Mouse (Mus musculus) cerebellum, adult 2 months (tissue): ENCODE data around the gene BC051665. TPM values are rescaled to one million over a fixed set of nuclear protein-coding genes. Genes with fewer than 3 reads are reported as not detected.

Source experiments
- DNase-seq, 2 experiments: peaks; one replicate each; pipeline ENCODE4 v3.0.0; 2021
- H3K27ac ChIP-seq: fragments of 200-500 bp; 2 replicates; pipeline ENCODE4 v1.5.1; 2012; ENCODE audit warnings: low read length, control low read depth, inconsistent platforms; ENCODE audit not compliant: insufficient read depth
- H3K27me3 ChIP-seq: fragments of 200-500 bp; 2 replicates; pipeline ENCODE4 v1.6.1; 2012; ENCODE audit warnings: inconsistent platforms, mild to moderate bottlenecking, low read length, moderate library complexity; ENCODE audit not compliant: control insufficient read depth, insufficient read depth
- H3K4me1 ChIP-seq: fragments of 200-500 bp; 2 replicates; pipeline ENCODE4 v1.6.1; 2011; ENCODE audit warnings: low read length; ENCODE audit not compliant: control insufficient read depth, insufficient read depth
- H3K4me3 ChIP-seq: fragments of 200-500 bp; replicated peaks from 2 replicates; pipeline ENCODE3; 2011; ENCODE audit warnings: mild to moderate bottlenecking, low read depth, low read length, control low read depth; ENCODE audit not compliant: insufficient read depth
- CTCF ChIP-seq: fragments of 200-500 bp; IDR thresholded peaks from 2 replicates; pipeline ENCODE4 v1.5.1; 2011; ENCODE audit warnings: low read depth, mild to moderate bottlenecking, control low read depth, low read length, moderate library complexity, borderline replicate concordance; ENCODE audit not compliant: insufficient read depth
- POLR2A ChIP-seq: fragments of 200-500 bp; IDR thresholded peaks from 2 replicates; pipeline ENCODE4 v1.6.1; 2011; ENCODE audit warnings: low read length, control low read depth, borderline replicate concordance; ENCODE audit not compliant: insufficient read depth
- WGBS: fragments of 180-500 bp; shearing (Covaris S2); methylation state at CpG from one replicate; pipeline ENCODE4 v1.1.7; 2018; 5-methylcytosine and 5-hydroxymethylcytosine counted together
- polyA plus RNA-seq: library from polyadenylated mRNA; depleted of rRNA; stranded (reverse); fragments of >200 nt; gene quantifications from 2 replicates; pipeline ENCODE4 v1.2.3, GENCODE M21; 2012

Gene BC051665
- polyA plus RNA-seq, 1 experiment = not detected

- Histone ChIP-seq H3K4me3 (no peak overlapping the region), H3K27ac (no peak overlapping the region), H3K4me1 (no peaks in the 10 kb centered on the region), H3K27me3 (no peaks in the 10 kb centered on the region)
- WGBS = 73% methylated on average over 1 of the region's 1 CpGs
- TF ChIP-seq CTCF = no peak
- TF ChIP-seq POLR2A = no peak
- no peak for DNase-seq
Measured at GRCm38 (mm10) chr13:60789466-60789865, 3.3 kb upstream of the BC051665 start.

- Histone ChIP-seq H3K4me1 (no peaks in the 10 kb centered on the region), H3K4me3 (no peak overlapping the region), H3K27ac (no peak overlapping the region), H3K27me3 (no peaks in the 10 kb centered on the region)
- TF ChIP-seq CTCF = no peak
- TF ChIP-seq POLR2A = no peak
- no peak for DNase-seq
- 86% methylated on average over 7 of the region's 7 CpGs for WGBS
Measured at GRCm38 (mm10) chr13:60783301-60783700, 2.9 kb downstream of the BC051665 start.

GRCm38 (mm10) chr13:60780534-60780933 lies 5.6 kb downstream of the BC051665 start:
- DNase-seq = no peak
- 82% methylated on average over 3 of the region's 3 CpGs for WGBS
- Histone ChIP-seq H3K27me3 (no peaks in the 10 kb centered on the region), H3K27ac (no peak overlapping the region), H3K4me1 (no peaks in the 10 kb centered on the region), H3K4me3 (no peak overlapping the region)
- TF ChIP-seq CTCF (no peak), POLR2A (no peak)

DNA sequence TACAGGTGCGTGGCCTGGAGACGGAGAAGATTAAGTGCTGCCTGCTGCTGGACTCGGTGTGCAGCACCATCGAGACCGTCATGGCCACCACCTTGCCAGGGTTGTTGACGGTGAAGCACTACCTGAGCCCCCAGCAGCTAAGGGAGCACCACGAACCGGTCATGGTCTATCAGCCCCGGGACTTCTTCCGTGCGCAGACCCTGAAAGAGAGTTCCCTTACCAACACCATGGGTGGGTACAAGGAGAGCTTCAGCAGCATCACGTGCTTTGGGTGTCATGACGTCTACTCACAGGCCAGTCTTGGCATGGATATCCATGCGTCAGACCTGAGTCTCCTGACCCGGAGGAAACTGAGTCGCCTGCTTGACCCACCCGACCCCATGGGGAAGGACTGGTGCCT lies 25.0 kb downstream of the BC051665 start:
- H3K4me3 ChIP-seq = no peak overlapping the region
- no peak for DNase-seq
- no peaks in the 10 kb centered on the region for H3K27me3 ChIP-seq
- no peak for TF ChIP-seq CTCF
- TF ChIP-seq POLR2A = no peak
- H3K4me1 ChIP-seq = no peaks in the 10 kb centered on the region
- 97% methylated on average over 17 of the region's 17 CpGs for WGBS
- H3K27ac ChIP-seq = no peak overlapping the region

DNA sequence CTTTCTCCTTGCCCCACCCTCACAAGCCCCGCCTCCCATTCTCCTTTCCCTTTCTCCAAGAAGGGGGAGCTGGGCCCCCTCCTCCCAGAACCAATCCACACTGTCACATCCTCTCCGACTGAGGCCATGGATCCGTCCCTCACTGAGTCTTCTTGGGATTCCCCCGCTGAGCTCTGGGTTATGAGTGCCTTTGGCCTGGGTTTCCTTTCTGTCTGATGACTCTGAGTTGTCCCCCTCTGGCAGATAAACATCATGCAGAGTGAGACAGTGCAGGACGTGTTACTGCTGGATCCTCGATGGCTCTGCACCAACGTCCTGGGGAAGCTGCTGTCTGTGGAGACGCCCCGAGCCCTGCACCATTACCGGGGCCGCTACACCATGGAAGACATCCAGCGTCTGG lies 25.8 kb downstream of the BC051665 start:
- DNase-seq = no peak

DNA sequence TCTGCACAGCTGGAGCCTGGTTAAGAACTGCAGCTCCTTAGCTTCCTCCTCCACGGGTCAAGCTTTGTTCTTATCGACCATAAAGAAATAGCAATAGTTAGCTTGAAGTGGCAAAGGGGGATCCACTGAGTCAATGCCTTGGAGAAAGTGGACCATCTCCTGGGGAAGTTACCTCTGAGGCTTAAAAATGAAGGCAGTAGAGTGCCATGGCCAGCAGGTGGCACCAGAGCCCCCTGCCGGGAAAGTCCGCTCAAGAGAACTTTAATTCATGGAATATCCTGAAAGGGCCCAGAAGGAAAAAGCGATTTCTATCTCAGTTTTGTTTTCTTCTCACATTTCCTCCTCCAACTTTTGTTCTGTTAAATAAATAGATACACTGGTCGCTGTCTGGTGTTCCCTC lies 27.0 kb downstream of the BC051665 start:
- DNase-seq = no peak
- no peak overlapping the region for H3K27ac ChIP-seq
- TF ChIP-seq POLR2A (no peak), CTCF (peak; percentile 44; the same call in 1 of the 2 replicates)
- WGBS = 43% methylated on average over 6 of the region's 6 CpGs
- H3K4me1 ChIP-seq = no peaks in the 10 kb centered on the region
- no peaks in the 10 kb centered on the region for H3K27me3 ChIP-seq
- no peak overlapping the region for H3K4me3 ChIP-seq

More for the DNA sequence above, 25.8 kb downstream of the BC051665 start:
- Histone ChIP-seq H3K4me1 (no peaks in the 10 kb centered on the region), H3K27ac (no peak overlapping the region), H3K4me3 (no peak overlapping the region), H3K27me3 (no peaks in the 10 kb centered on the region)
- TF ChIP-seq POLR2A (no peak), CTCF (no peak)
- 86% methylated on average over 12 of the region's 12 CpGs for WGBS

DNA sequence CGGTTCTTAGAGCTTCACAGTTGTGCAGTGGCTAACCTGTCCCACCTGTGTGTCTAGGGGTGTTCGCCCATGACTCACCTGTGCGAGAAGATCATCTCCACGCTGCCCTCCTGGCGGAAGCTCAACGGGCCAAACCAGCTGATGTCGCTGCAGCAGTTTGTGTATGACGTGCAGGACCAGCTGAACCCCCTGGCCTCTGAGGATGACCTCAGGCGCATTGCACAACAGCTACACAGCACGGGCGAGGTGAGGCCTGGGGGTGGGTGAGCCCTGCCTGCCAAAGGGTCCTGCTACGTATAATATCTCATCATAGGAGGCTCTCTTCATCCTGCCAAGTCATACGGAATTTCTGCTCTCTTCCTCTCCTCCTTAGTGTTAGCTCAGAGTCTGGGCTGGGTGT lies 28.9 kb downstream of the BC051665 start:
- Histone ChIP-seq H3K27ac (no peak overlapping the region), H3K4me1 (no peaks in the 10 kb centered on the region), H3K27me3 (no peaks in the 10 kb centered on the region), H3K4me3 (no peak overlapping the region)
- TF ChIP-seq CTCF (no peak), POLR2A (no peak)
- 86% methylated on average over 13 of the region's 13 CpGs for WGBS
- DNase-seq = no peak

DNA sequence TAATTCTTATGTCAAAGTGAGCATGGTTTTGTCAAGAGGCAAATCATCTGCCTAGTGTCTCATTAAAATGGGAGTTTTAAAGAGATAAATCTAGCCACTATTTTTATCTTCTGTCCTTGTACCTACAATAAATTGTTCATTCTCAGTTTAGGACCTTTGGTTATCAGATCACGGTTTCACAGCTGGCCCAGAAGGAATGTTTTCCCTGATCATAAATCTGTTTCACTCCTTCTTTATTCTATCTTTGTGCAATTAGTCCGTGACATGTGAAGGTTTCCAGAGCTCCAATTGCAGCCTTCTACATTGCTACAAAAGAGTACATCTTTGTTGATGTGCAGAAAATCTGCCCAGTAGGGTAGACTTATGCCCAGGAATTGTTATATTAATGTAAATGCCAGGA lies 30.9 kb downstream of the BC051665 start:
- Histone ChIP-seq H3K27ac (no peak overlapping the region), H3K4me1 (no peaks in the 10 kb centered on the region), H3K27me3 (no peaks in the 10 kb centered on the region), H3K4me3 (no peak overlapping the region)
- 92% methylated on average over 2 of the region's 2 CpGs for WGBS
- no peak for DNase-seq
- TF ChIP-seq CTCF = no peak
- TF ChIP-seq POLR2A = no peak
